Mouse (Mus musculus) naive thymus-derived CD4-positive, alpha-beta T cell, adult 5 months (primary cell): ENCODE measurements around the gene Klhl35. TPM values are rescaled to one million over a fixed set of nuclear protein-coding genes. Genes with fewer than 3 reads are reported as not detected.

Experiments used
- polyA plus RNA-seq: library from polyadenylated mRNA; unstranded; fragments of 100-300 nt; shearing (Covaris generic); gene quantifications from one replicate; pipeline ENCODE4 v1.2.1, GENCODE M21; 2017

The Klhl35 gene
- polyA plus RNA-seq: 0.98 TPM

DNA sequence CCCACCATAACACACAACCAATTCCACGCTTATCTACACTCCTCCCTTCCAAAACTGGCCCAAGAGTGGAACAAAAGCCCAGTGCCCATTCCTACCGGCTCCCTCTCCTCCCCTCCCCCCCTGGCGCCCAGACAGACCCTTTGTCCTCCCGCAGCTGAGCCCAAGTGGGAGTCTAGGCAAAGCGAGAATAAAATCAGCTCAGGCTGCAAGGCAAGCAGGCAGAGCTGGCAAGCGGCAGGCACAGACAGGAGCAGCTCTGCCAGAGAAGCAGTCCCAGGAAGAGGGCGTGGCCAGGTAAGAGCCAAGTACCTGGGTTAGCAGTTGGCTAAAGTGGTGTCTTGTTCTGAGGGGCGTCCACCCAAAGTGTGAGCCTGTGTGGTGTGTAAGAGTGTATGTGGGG, at the start of gene Klhl35:
TSS of gene Klhl35 (plus strand) at position 194 of the 400 bp plus-strand sequence.

DNA sequence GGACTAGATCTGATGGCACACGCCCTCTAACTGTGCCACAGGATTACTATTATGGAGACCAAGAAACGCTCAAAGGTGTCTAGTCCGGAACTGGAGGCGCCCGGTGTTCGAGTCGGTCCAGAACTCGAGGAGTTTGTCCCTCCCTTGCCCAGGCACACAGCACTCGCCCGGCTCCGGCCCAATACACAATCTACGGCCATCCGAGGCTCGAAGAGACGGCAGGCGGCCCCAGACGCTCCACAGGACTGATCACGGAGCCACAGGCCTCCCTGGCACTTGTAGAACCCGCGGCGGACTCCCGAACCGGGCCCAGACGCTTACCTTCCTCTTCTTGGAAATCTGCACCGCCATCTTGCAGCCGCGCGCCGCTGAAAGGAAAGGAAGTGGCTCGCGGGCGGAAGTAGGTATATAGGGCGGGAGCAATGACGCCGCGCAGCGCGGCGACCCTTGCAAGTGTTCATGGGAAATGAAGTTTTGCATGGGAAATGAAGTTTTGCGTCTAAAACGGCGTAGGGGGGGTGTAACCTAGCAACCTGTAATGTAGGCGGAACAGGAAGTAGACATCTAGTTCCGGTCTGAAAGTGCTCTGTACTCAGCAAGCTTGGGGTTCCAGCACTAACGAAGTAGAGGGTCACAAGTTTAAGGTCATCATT, 17.6 kb downstream of the Klhl35 start, which contains the start of gene Rps3:
TSS of gene Rps3 (minus strand) at position 468 of the 653 bp plus-strand sequence.

Other genes with a start within 250 kb of the Klhl35 start
- gene Mogat2, start 227.4 kb upstream of the Klhl35 start, polyA plus RNA-seq: not detected
- not detected for gene Map6, start 198.6 kb upstream of the Klhl35 start, polyA plus RNA-seq
- not detected for gene Serpinh1, start 112.8 kb upstream of the Klhl35 start, polyA plus RNA-seq
- gene Gdpd5, start 84.6 kb upstream of the Klhl35 start, polyA plus RNA-seq: 5.7 TPM
- 1,928 TPM for gene Rps3, start 17.7 kb downstream of the Klhl35 start, polyA plus RNA-seq
- 15.9 TPM for gene Arrb1, start 69.5 kb downstream of the Klhl35 start, polyA plus RNA-seq
- 0.47 TPM for gene Tpbgl, start 161.1 kb downstream of the Klhl35 start, polyA plus RNA-seq
- gene Slco2b1, start 245.3 kb downstream of the Klhl35 start, polyA plus RNA-seq: not detected